Mouse (Mus musculus) embryonic facial prominence, embryonic 11.5 days (tissue): ENCODE results near the gene Ntn5. TPM values are rescaled to one million over a fixed set of nuclear protein-coding genes. Genes with fewer than 3 reads are reported as not detected.

Experiments
- ATAC-seq: fragments of 200-750 bp; cut with Nextera tagmentation; replicated peaks from 2 replicates; pipeline ENCODE4 v1.8.0; 2017; ENCODE audit warnings: low read depth; ENCODE audit not compliant: insufficient number of reproducible peaks, low FRiP score, low TSS enrichment
- DNase-seq: peaks from one replicate; pipeline ENCODE4 v3.0.0-alpha.2; 2015; ENCODE audit warnings: low spot score
- H3K27ac ChIP-seq: fragments of 300-500 bp; sonication (generic); replicated peaks from 2 replicates; pipeline ENCODE4 v1.5.1; 2014; ENCODE audit warnings: mild to moderate bottlenecking, low read depth, low read length, control low read depth
- H3K27me3 ChIP-seq: fragments of 300-500 bp; sonication (generic); 2 replicates; pipeline ENCODE4 v1.6.1; 2014; ENCODE audit warnings: mild to moderate bottlenecking, low read length, moderate library complexity, mixed read lengths; ENCODE audit not compliant: control insufficient read depth, insufficient read depth
- H3K36me3 ChIP-seq: fragments of 300-500 bp; sonication (generic); replicated peaks from 2 replicates; pipeline ENCODE4 v1.6.1; 2014; ENCODE audit warnings: low read depth, mild to moderate bottlenecking, low read length, moderate library complexity, mixed read lengths; ENCODE audit not compliant: control insufficient read depth, insufficient read depth
- H3K4me1 ChIP-seq: fragments of 300-500 bp; sonication (generic); 2 replicates; pipeline ENCODE4 v1.6.1; 2014; ENCODE audit warnings: low read length, mixed read lengths; ENCODE audit not compliant: control insufficient read depth, insufficient read depth
- H3K4me2 ChIP-seq: fragments of 300-500 bp; sonication (generic); 2 replicates; pipeline ENCODE4 v1.6.1; 2014; ENCODE audit warnings: low read depth, mild to moderate bottlenecking, control low read depth, low read length, moderate library complexity
- H3K4me3 ChIP-seq: fragments of 300-500 bp; sonication (generic); 2 replicates; pipeline ENCODE4 v1.5.1; 2014; ENCODE audit warnings: low read depth, low read length, control low read depth
- H3K9ac ChIP-seq: fragments of 300-500 bp; sonication (generic); replicated peaks from 2 replicates; pipeline ENCODE4 v1.6.1; 2014; ENCODE audit warnings: mild to moderate bottlenecking, control low read depth, low read length
- H3K9me3 ChIP-seq: fragments of 300-500 bp; sonication (generic); replicated peaks from 2 replicates; pipeline ENCODE4 v1.6.1; 2016; ENCODE audit warnings: mild to moderate bottlenecking, low read length, inconsistent platforms, mixed read lengths; ENCODE audit not compliant: control insufficient read depth
- WGBS: fragments of 180-500 bp; shearing (Covaris S2); extraction: QIAGEN DNeasy Blood & Tissue Kit; methylation state at CpG from one replicate; pipeline ENCODE4 v1.1.7; 2014; 5-methylcytosine and 5-hydroxymethylcytosine counted together
- polyA plus RNA-seq: library from polyadenylated mRNA; unstranded; fragments of >200 nt; fragmentation: Nextera tagmentation; extraction: Ambion mirVana; gene quantifications from 2 replicates; pipeline ENCODE4 v1.2.1, GENCODE M21; 2014

Gene Ntn5
- polyA plus RNA-seq, 1 experiment from 2014 or later, result 0.25 TPM

DNA sequence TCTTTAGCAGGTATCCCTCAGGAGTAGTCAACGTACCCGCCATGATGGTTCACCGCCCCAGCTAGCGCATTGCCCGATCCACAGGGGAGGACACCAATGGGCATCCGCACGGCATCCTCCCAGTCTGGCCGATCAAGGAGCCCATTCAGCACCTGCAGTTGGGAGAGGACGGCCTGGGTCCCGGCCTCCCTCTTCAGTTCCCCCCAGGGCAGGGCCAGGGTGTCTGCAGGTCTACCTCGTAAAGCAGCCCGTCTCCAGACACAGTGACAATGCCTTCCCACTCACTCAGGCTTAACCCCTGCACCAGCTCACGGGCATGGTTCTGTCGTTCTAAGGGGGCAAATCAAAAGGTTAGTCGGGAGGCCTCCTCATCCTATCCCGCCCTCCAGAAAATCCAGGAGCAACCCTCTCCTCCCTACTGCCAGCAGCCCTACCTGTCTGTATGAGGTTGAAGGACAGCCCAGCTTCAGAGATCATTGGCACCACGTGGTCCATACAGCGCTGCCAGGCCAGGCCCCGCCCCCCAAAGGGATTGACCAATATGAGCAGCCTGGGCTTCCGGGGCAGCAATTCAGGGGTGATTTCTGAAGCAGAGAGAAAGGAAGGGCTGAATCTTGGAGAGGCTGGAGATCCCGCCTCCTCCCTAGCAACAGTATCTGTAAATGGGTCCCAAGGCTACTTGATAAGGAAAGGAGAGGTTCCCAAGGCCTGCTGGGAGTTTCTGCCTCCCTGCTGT lies 28.4 kb downstream of the Ntn5 start:
- Histone ChIP-seq H3K4me1 (peaks cover 19% of the 10 kb centered on the region), H3K27ac (no peak overlapping the region), H3K9ac (no peak overlapping the region), H3K27me3 (no peaks in the 10 kb centered on the region), H3K9me3 (no peaks in the 10 kb centered on the region), H3K4me3 (no peak overlapping the region), H3K4me2 (0 out of 2 replicates have a peak overlapping the region, but pooled peaks have one; percentile 4), H3K36me3 (peaks cover 11% of the 10 kb centered on the region)
- ATAC-seq (no peak), DNase-seq (no peak)
- WGBS, result 88% methylated on average over 21 of the region's 21 CpGs

GRCm38 (mm10) chr7:45713396-45713795 lies 29.6 kb downstream of the Ntn5 start:
- no peak for ATAC-seq
- no peak overlapping the region for H3K27ac ChIP-seq
- peaks cover 11% of the 10 kb centered on the region for H3K36me3 ChIP-seq
- H3K9ac ChIP-seq, result no peak overlapping the region
- DNase-seq, result no peak
- no peak overlapping the region for H3K4me3 ChIP-seq
- H3K4me1 ChIP-seq, result peaks cover 15% of the 10 kb centered on the region
- 87% methylated on average over 16 of the region's 16 CpGs for WGBS
- no peaks in the 10 kb centered on the region for H3K9me3 ChIP-seq
- no peaks in the 10 kb centered on the region for H3K27me3 ChIP-seq
- no peak overlapping the region for H3K4me2 ChIP-seq

DNA sequence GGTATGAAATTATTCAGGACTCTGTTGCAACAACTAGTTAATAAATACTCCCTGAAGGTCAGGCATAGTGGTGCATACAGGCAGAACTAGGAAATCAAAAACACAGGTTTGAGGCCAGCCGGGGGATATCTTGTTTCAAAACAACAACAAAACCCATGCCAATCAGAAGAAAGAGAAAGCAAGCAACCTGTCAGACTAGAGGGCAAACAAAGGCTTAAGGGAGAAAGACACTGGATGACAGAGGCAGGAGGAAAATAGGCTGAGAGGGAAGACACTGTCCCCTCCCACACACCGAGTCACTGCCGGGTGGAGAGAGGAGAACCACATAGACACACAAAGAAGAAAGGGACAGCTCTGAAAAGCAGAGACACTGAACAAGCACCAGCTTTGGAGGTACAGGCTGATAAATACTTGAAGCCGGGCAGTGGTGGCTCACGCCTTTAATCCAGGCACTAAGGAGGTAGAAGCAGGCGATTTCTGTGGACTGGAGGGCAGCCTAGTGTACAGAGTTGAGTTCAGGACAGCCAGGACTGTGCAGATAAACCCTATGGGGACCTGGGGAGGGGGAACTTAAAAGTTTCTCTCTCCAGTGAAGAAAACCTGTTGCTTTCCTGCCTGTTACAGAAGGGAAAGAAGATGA lies 30.2 kb downstream of the Ntn5 start:
- DNase-seq (no peak), ATAC-seq (no peak)
- H3K27ac ChIP-seq, result no peak overlapping the region
- peak overlapping the region; percentile 28 for H3K9ac ChIP-seq
- H3K9me3 ChIP-seq, result no peaks in the 10 kb centered on the region
- H3K36me3 ChIP-seq, result peaks cover 11% of the 10 kb centered on the region
- peaks cover 10% of the 10 kb centered on the region for H3K4me1 ChIP-seq
- WGBS, result 89% methylated on average over 6 of the region's 6 CpGs
- H3K4me3 ChIP-seq, result peak overlapping the region; percentile 67; the same call in 1 of the 2 replicates
- no peaks in the 10 kb centered on the region for H3K27me3 ChIP-seq
- H3K4me2 ChIP-seq, result peak overlapping the region; percentile 85; the same call in 1 of the 2 replicates

DNA sequence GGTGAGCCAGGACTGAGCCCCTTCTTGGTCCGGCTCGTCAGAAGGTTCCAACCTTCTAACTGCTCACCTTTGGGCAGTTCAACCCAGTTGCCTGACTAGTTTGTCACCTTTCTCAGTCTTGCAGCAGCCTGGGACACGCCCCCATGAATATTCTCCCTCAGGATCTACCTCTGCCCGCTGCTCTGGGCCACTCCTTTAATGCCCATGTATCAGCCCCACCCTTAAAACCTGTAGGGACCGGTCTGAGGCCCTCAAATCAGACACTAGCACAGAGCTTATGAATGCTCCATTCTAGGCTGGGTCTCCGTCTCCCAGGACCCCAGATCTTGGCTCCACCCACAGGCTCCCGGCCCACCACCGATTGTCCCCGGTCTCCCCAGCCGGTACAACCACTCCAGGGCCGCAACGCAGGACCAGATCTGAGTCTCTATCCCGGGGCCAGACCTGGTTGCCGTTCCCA lies 30.8 kb downstream of the Ntn5 start:
- Histone ChIP-seq H3K36me3 (peaks cover 13% of the 10 kb centered on the region), H3K9me3 (no peaks in the 10 kb centered on the region), H3K4me1 (peaks cover 10% of the 10 kb centered on the region), H3K27me3 (no peaks in the 10 kb centered on the region), H3K9ac (peak overlapping the region; percentile 65), H3K4me3 (peak overlapping the region; percentile 67), H3K4me2 (peak overlapping the region; percentile 85), H3K27ac (no peak overlapping the region)
- no peak for DNase-seq
- ATAC-seq, result no peak; the same call in none of the 2 replicates
- WGBS, result 8% methylated on average over 14 of the region's 14 CpGs

DNA sequence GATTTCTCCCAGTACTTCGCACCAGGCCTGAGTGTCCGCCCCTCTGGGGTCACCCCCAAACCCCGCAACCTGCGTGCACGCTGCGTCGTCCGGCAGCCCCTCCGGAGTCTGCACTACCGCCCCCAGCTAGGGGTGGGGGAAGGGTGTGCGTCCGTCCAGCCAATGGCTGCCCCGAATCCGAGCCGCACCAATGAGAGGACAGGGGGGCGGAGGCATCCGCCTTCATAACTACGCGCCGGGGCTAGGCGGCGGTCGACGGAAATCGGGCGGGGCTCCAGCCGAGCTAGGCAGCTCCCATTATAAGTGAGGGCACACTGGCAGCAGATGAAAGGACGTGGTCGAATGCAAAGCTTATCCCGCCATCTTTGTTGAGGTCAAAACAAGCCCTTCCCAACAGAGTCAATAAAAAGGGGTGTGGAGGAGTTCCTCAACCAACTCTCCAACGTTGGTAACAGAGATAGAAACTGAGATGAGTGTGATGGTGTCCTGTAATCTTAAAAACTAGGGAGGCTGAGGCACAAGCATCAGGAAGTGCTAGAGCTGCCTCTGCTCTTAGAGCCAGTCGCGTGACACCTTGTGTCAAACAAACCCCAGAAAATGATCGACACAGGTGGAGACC lies 31.4 kb downstream of the Ntn5 start, which contains the start of gene Rpl18:
Gene Rpl18 (plus strand): TSS at position 368 of the 619 bp plus-strand sequence.
- 8% methylated on average over 34 of the region's 34 CpGs for WGBS
- Histone ChIP-seq H3K4me1 (peaks cover 10% of the 10 kb centered on the region), H3K4me2 (peak within 1 kb of the TSS; percentile 85), H3K4me3 (peak within 1 kb of the TSS; percentile 67), H3K9ac (peak within 1 kb of the TSS; percentile 65), H3K27me3 (no peaks in the 10 kb centered on the region), H3K36me3 (peaks cover 17% of the 10 kb centered on the region), H3K9me3 (no peaks in the 10 kb centered on the region), H3K27ac (no peak within 1 kb of the TSS)
- DNase-seq (peak; percentile 98), ATAC-seq (peak; percentile 86)

GRCm38 (mm10) chr7:45715741-45716459 lies 32.1 kb downstream of the Ntn5 start:
- H3K36me3 ChIP-seq, result peaks cover 21% of the 10 kb centered on the region

GRCm38 (mm10) chr7:45716460-45716857 lies 32.6 kb downstream of the Ntn5 start:
- DNase-seq, result no peak
- H3K4me3 ChIP-seq, result peak overlapping the region; percentile 87
- H3K36me3 ChIP-seq, result peaks cover 24% of the 10 kb centered on the region
- H3K27me3 ChIP-seq, result no peaks in the 10 kb centered on the region
- no peaks in the 10 kb centered on the region for H3K9me3 ChIP-seq
- H3K9ac ChIP-seq, result no peak overlapping the region; the same call in 1 of the 2 replicates
- H3K4me2 ChIP-seq, result peak overlapping the region; percentile 71
- ATAC-seq, result no peak
- peaks cover 10% of the 10 kb centered on the region for H3K4me1 ChIP-seq
- H3K27ac ChIP-seq, result no peak overlapping the region
- 81% methylated on average over 3 of the region's 3 CpGs for WGBS

More at GRCm38 (mm10) chr7:45715741-45716459, 32.1 kb downstream of the Ntn5 start:
- Histone ChIP-seq H3K9ac (peak overlapping the region; percentile 5), H3K4me1 (peaks cover 10% of the 10 kb centered on the region), H3K9me3 (no peaks in the 10 kb centered on the region), H3K27ac (no peak overlapping the region), H3K4me3 (no peak overlapping the region), H3K27me3 (no peaks in the 10 kb centered on the region), H3K4me2 (peak overlapping the region; percentile 19)
- WGBS, result 85% methylated on average over 19 of the region's 19 CpGs
- ATAC-seq (no peak), DNase-seq (no peak)
